Mouse (Mus musculus): ENCODE results near the gene Kcnc1.

DNA sequence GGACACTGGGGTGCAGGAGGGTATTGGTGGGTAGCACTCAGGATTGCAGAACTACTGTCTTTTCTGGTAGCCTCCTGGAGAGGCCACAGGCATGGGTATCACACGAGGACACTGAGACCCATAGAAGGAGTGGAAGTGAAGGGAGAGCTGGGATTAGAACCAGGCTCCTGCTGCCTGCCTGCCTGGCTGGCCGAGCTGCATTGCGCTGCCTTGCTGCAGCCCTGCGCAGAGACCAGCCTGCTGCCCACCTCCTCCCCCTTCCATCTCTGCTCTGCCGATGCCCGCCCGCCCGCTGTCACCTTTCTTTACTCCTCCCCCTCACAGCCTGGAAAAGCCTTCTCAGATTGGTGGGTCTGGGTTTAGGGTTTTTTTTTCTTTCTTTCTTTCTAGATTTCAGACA is 4.0 kb downstream of the Kcnc1 start:
- no peak for TF ChIP-seq CTCF (IDR thresholded peaks at IDR 0.05; ENCODE audit: insufficient read depth, low read depth, low read length)
- no peak for TF ChIP-seq POLR2A (IDR thresholded peaks at IDR 0.05; ENCODE audit: insufficient read depth, low read depth, low read length)

Data from olfactory bulb, adult 2 months (tissue).